Mouse (Mus musculus): ENCODE results near the gene Mep1a. TPM values are rescaled to one million over a fixed set of nuclear protein-coding genes. Genes with fewer than 3 reads are reported as not detected.

Mep1a gene
- total RNA-seq, 2 experiments from 2014 or later, result not detected

DNA sequence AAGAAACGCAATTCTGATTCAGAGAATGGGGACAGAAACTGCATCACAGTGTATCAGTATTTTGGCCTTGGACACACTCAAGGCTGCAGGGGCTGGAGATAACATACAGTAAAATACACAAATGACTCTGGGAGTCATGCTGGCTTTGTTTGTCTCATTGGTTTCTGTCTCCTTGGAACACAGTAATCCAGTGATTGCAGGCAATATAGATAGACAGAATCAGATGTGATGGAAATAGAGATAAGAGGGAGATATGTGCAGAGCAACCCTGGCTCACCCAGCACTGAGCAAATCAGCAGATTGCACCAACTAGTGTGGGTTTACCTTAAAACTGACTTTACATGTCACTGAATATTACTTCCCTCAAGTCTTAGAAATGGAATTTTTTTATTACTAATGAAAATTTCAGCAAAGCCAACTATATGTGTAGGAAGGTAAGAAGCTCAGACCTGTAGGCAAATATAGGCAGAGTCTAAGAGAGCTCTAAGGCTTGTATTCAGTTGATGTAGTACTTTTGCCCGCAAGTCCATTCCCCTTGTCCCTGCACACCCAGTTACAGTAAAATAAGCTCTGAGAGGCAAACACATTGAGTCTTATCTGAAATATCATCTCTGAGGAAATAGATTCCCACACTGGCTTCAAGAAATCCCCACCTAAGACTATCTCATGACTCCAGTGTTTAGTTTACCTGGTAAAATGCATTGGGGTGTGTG is 14.0 kb downstream of the Mep1a start:
- intact Hi-C loops (cut with DNase I), result no loop called here
- DNase-seq, result no peak

- DNase-seq, result no peak
- intact Hi-C loops (cut with DNase I), result no loop called here
These were observed 16.6 kb downstream of the Mep1a start for GRCm38 (mm10) chr17:43485982-43486381.

DNA sequence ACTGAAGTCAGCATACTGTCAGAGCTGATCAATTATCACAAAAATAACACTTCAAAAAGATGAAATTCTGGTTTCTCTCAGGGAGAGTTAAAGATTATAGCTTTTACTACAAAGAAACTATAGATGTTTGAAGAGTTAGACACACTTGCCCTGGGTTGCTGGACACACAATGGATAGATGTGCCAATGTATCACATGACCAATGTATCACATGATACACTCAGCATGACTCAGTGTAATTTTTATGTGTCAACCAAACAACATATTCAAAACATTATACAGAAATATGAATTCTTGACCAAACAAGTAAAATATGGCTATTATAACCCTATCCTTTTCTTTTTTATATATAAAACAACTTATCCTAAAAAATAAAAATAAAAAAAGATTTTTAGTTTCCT is 25.0 kb downstream of the Mep1a start:
- DNase-seq, result no peak
- intact Hi-C loops (cut with DNase I), result no loop called here

- intact Hi-C loops (cut with DNase I), result no loop called here
- no peak for DNase-seq
These were observed 27.8 kb downstream of the Mep1a start for GRCm38 (mm10) chr17:43474775-43475174.

DNA sequence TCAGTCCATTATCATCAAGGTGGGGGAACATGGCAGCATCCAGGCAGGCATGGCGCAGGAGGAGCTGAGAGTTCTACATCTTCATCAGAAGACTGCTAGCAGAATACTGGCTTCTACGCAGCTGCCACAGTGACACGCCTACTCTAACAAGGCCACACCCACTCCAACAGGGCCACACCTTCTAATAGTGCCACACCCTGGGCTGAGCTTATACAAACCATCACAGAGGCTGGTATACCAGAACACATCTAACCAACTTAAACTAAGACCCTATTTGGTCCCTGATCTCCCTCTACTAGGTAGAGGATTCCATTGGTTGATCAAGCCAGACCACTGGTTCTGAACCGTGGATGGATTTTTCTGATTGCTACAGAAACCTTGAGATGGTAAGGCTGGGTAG is 30.1 kb downstream of the Mep1a start:
- no peak for DNase-seq
- intact Hi-C loops (cut with DNase I), result no loop called here

GRCm38 (mm10) chr17:43470039-43470438 is 32.6 kb downstream of the Mep1a start:
- peak; percentile 20 for DNase-seq
- intact Hi-C loops (cut with DNase I), result no loop called here

GRCm38 (mm10) chr17:43460245-43461181 is 42.1 kb downstream of the Mep1a start:
- DNase-seq, result peak; percentile 87
- intact Hi-C loops (cut with DNase I), result no loop called here

DNA sequence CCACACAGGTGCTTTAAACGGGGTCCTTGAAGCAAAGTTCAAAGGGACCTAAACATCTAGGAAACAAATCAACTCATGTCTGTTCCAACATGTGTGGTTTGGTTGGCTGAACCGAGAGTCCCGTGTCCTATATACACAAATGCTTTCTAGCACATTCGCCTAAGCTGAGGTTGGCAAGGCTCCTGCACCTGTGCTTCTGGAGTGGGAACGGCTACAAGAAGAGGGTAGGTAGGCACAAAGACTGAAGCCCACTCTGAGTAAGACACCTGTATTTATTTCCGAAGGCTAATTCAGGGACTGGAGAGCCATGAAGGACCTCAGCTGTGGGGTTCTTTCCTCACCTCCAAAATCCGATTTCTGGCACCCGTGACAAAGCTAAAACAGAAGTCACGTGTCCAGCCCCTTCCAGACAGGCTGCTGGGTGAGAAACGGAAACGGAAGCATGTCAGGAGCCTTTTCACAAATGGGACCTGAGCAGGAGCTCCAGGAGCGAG is 42.8 kb downstream of the Mep1a start:
- intact Hi-C loops (cut with DNase I), result loop anchor here (2.0 to 10.0 kb wide), 2 partner anchors 195 to 445 kb away; partner anchors contain the start of gene Tnfrsf21
- no peak for DNase-seq

DNA sequence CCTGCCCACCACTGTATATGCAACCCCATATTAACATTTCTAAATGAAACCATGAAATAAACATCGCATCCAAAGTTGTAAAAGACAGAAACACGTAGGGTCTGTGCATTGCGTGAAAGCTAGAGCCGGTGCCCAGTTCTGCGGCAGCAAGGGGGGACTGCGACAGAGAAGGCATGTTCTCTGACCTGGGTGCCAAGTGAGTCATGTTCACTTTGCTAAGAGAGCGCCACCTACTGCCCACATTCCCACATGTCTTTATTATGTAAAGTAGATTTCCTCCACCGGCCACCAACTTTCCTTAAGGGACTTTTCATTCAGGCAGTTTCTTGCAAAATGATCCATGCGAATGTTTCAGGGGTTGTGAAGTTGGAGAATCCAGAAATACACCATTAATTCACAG is 44.0 kb downstream of the Mep1a start:
- intact Hi-C loops (cut with DNase I), result loop anchor here (2.0 to 10.0 kb wide), 2 partner anchors 194 to 444 kb away; partner anchors contain the start of gene Tnfrsf21

GRCm38 (mm10) chr17:43451216-43451615 is 51.4 kb downstream of the Mep1a start:
- intact Hi-C loops (cut with DNase I), result loop anchor here (10.0 kb wide), 1 partner anchor 436 kb away; the partner anchor contains the start of gene Tnfrsf21
- no peak for DNase-seq

More for the DNA sequence above, 44.0 kb downstream of the Mep1a start:
- peak; percentile 86 for DNase-seq

GRCm38 (mm10) chr17:43434485-43434884 is 68.1 kb downstream of the Mep1a start:
- intact Hi-C loops (cut with DNase I), result no loop called here
- no peak for DNase-seq

DNA sequence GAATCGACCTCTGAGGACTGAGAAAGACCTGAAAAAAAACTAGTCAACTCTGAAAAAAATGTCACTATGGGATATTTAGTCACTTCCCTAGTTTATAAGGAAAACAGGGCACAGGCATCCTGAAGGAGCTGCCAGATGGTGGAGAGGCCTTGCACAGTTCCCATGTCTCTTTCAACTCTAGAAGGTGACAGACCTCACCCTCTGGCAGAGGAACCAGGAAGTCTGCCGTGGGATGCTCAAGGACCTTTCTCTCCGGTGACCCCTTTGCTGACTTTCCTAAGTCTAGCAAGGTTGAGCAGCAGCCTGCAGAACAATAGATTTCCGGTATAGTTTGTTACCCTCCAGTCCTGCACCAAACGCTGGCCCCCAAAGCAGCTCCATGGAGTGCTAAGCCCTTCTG is 70.9 kb downstream of the Mep1a start:
- intact Hi-C loops (cut with DNase I), result no loop called here
- no peak for DNase-seq

Other genes with a start within 250 kb of the Mep1a start
- not detected for gene Adgrf1, start 232.5 kb downstream of the Mep1a start, total RNA-seq (2021)
- gene Adgrf5, start 142.4 kb downstream of the Mep1a start, total RNA-seq (2021), result 10 to 100 TPM; 24.0 to 27.2 TPM
- gene Ankrd66, start 40.8 kb upstream of the Mep1a start, total RNA-seq (2021), result under 1 TPM in 1 of 2 experiments, not detected in 1; 0.58 TPM
- gene Pla2g7, start 65.3 kb upstream of the Mep1a start, total RNA-seq (2021), result 10 to 100 TPM; 32.5 to 34.1 TPM
- 1 to 10 TPM; 2.1 to 3.3 TPM for gene Tdrd6, start 127.5 kb upstream of the Mep1a start, total RNA-seq (2021)
- 10 to 100 TPM; 47.8 to 49.0 TPM for gene Slc25a27, start 164.4 kb upstream of the Mep1a start, total RNA-seq (2021)
- 1 to 10 TPM; 2.0 to 2.3 TPM for gene Cyp39a1, start 164.6 kb upstream of the Mep1a start, total RNA-seq (2021)